Mouse (Mus musculus) MEL (cell line): ENCODE data around the gene Wdr34. TPM values are rescaled to one million over a fixed set of nuclear protein-coding genes. Genes with fewer than 3 reads are reported as not detected.

Experiments
- DNase-seq: peaks from one replicate; pipeline ENCODE4 v3.0.0; 2011; ENCODE audit warnings: low read depth, low spot score
- H3K27ac ChIP-seq: 2 replicates; pipeline ENCODE4 v1.5.1; 2012; ENCODE audit warnings: low read depth, mild to moderate bottlenecking, control low read depth, low read length, moderate library complexity; ENCODE audit not compliant: control insufficient read depth
- H3K27me3 ChIP-seq, 2 experiments: fragments of 150-350 bp in 1 of 2; sonication (generic) in 1 of 2; 2 replicates each; pipeline ENCODE4 v1.6.1; 2012; ENCODE audit warnings: low read length in 2 of 2, mild to moderate bottlenecking in 2 of 2, improper control_type of control experiment in 1 of 2, moderate library complexity in 1 of 2; ENCODE audit not compliant: insufficient read depth in 2 of 2, control insufficient read depth in 1 of 2
- H3K36me3 ChIP-seq, 2 experiments: 2 replicates each; pipeline ENCODE4 v1.6.1; 2012 to 2014; ENCODE audit warnings: low read length in 2 of 2, improper control_type of control experiment in 1 of 2, inconsistent platforms in 1 of 2, mild to moderate bottlenecking in 1 of 2; ENCODE audit not compliant: insufficient read depth in 2 of 2, control insufficient read depth in 1 of 2
- H3K4me1 ChIP-seq, 2 experiments: fragments of 150-350 bp in 1 of 2; sonication (generic) in 1 of 2; 2 replicates each; pipeline ENCODE4 v1.6.1; 2012; ENCODE audit warnings: low read length in 2 of 2, improper control_type of control experiment in 1 of 2, mild to moderate bottlenecking in 1 of 2; ENCODE audit not compliant: insufficient read depth in 2 of 2, control insufficient read depth in 1 of 2
- H3K4me3 ChIP-seq, 2 experiments: fragments of 150-350 bp in 1 of 2; sonication (generic) in 1 of 2; 2 replicates each; pipeline ENCODE4 v1.5.1; 2012; ENCODE audit warnings: low read depth in 2 of 2, low read length in 2 of 2, mild to moderate bottlenecking in 2 of 2, moderate library complexity in 2 of 2, control low read depth in 1 of 2, improper control_type of control experiment in 1 of 2; ENCODE audit not compliant: control insufficient read depth in 1 of 2, insufficient read depth in 1 of 2
- H3K79me2 ChIP-seq: 2 replicates; pipeline ENCODE4 v1.6.1; 2012; ENCODE audit warnings: mild to moderate bottlenecking, low read length, moderate library complexity; ENCODE audit not compliant: control insufficient read depth, poor library complexity, insufficient read depth
- H3K9ac ChIP-seq: 2 replicates; pipeline ENCODE4 v1.6.1; 2012; ENCODE audit warnings: low read depth, mild to moderate bottlenecking, control low read depth, low read length, moderate library complexity; ENCODE audit not compliant: control insufficient read depth, poor library complexity, severe bottlenecking
- H3K9me3 ChIP-seq: fragments of 150-350 bp; sonication (generic); replicated peaks from 2 replicates; pipeline ENCODE4 v1.6.1; 2012; ENCODE audit warnings: mild to moderate bottlenecking, low read length, improper control_type of control experiment, moderate library complexity; ENCODE audit not compliant: insufficient read depth
- BHLHE40 ChIP-seq: IDR thresholded peaks from 2 replicates; pipeline ENCODE4 v1.6.1; 2012; ENCODE audit warnings: low read depth, mild to moderate bottlenecking, inconsistent platforms, low read length, improper control_type of control experiment, borderline replicate concordance
- CHD2 ChIP-seq: IDR thresholded peaks from 2 replicates; pipeline ENCODE4 v1.6.1; 2011; ENCODE audit warnings: low read length, improper control_type of control experiment
- ELF1 ChIP-seq: IDR thresholded peaks from 2 replicates; pipeline ENCODE4 v1.6.1; 2014; ENCODE audit warnings: low read depth, mild to moderate bottlenecking, inconsistent platforms, low read length, improper control_type of control experiment, moderate library complexity
- EP300 ChIP-seq, 2 experiments: IDR thresholded peaks; 2 replicates each; pipeline ENCODE4 v1.6.1; 2011; ENCODE audit warnings: improper control_type of control experiment in 2 of 2, low read length in 2 of 2, low read depth in 1 of 2, mild to moderate bottlenecking in 1 of 2
- ETS1 ChIP-seq: IDR thresholded peaks from 2 replicates; pipeline ENCODE4 v1.6.1; 2012; ENCODE audit warnings: low read depth, mild to moderate bottlenecking, inconsistent platforms, low read length, improper control_type of control experiment, moderate library complexity
- GABPA ChIP-seq: IDR thresholded peaks from 2 replicates; pipeline ENCODE4 v1.6.1; 2012; ENCODE audit warnings: low read depth, mild to moderate bottlenecking, inconsistent platforms, low read length, improper control_type of control experiment, moderate library complexity
- GATA1 ChIP-seq: IDR thresholded peaks from 2 replicates; pipeline ENCODE4 v1.6.1; 2011; ENCODE audit warnings: low read depth, low read length, improper control_type of control experiment
- JUND ChIP-seq: IDR thresholded peaks from 2 replicates; pipeline ENCODE4 v1.6.1; 2011; ENCODE audit warnings: low read depth, mild to moderate bottlenecking, improper control_type of control experiment, low read length
- KAT2A ChIP-seq: conservative IDR thresholded peaks from 2 replicates; pipeline ENCODE4 v1.6.1; 2012; ENCODE audit warnings: low read depth, low read length, improper control_type of control experiment, inconsistent platforms
- MAX ChIP-seq: IDR thresholded peaks from 2 replicates; pipeline ENCODE4 v1.6.1; 2011; ENCODE audit warnings: low read length, improper control_type of control experiment
- MAZ ChIP-seq: IDR thresholded peaks from 2 replicates; pipeline ENCODE4 v1.6.1; 2012; ENCODE audit warnings: low read depth, mild to moderate bottlenecking, inconsistent platforms, low read length, improper control_type of control experiment
- MEF2A ChIP-seq: IDR thresholded peaks from 2 replicates; pipeline ENCODE4 v1.6.1; 2014; ENCODE audit warnings: low read depth, mild to moderate bottlenecking, inconsistent platforms, low read length, improper control_type of control experiment; ENCODE audit not compliant: poor library complexity, insufficient replicate concordance, severe bottlenecking; ENCODE audit errors: extremely low read depth
- MXI1 ChIP-seq: IDR thresholded peaks from 2 replicates; pipeline ENCODE4 v1.6.1; 2011; ENCODE audit warnings: mild to moderate bottlenecking, low read depth, low read length, improper control_type of control experiment
- MYB ChIP-seq: IDR thresholded peaks from 2 replicates; pipeline ENCODE4 v1.6.1; 2011; ENCODE audit warnings: mild to moderate bottlenecking, low read depth, low read length, improper control_type of control experiment
- MYC ChIP-seq: IDR thresholded peaks from 2 replicates; pipeline ENCODE4 v1.6.1; 2011; ENCODE audit warnings: low read depth, mild to moderate bottlenecking, low read length, improper control_type of control experiment, moderate library complexity
- NELFE ChIP-seq: IDR thresholded peaks from 2 replicates; pipeline ENCODE4 v1.6.1; 2011; ENCODE audit warnings: low read depth, low read length, improper control_type of control experiment
- POLR2A ChIP-seq, 2 experiments: IDR thresholded peaks; 2 replicates each; pipeline ENCODE4 v1.6.1; 2011 to 2012; ENCODE audit warnings: low read length in 2 of 2, mild to moderate bottlenecking in 2 of 2, control low read depth in 1 of 2, improper control_type of control experiment in 1 of 2, low read depth in 1 of 2, moderate library complexity in 1 of 2; ENCODE audit not compliant: control insufficient read depth in 1 of 2, insufficient read depth in 1 of 2, poor library complexity in 1 of 2
- POLR2AphosphoS2 ChIP-seq: IDR thresholded peaks from 2 replicates; pipeline ENCODE4 v1.6.1; 2011; ENCODE audit warnings: low read length, improper control_type of control experiment
- POLR2AphosphoS5 ChIP-seq: IDR thresholded peaks from 2 replicates; pipeline ENCODE4 v1.6.1; 2012; ENCODE audit warnings: low read depth, borderline replicate concordance, mild to moderate bottlenecking, inconsistent platforms, low read length, moderate library complexity, mixed read lengths
- RCOR1 ChIP-seq: IDR thresholded peaks from 2 replicates; pipeline ENCODE4 v1.6.1; 2012; ENCODE audit warnings: low read depth, mild to moderate bottlenecking, inconsistent platforms, low read length, improper control_type of control experiment
- SIN3A ChIP-seq: IDR thresholded peaks from 2 replicates; pipeline ENCODE4 v1.6.1; 2012; ENCODE audit warnings: low read length, improper control_type of control experiment, inconsistent platforms
- TAL1 ChIP-seq: IDR thresholded peaks from 2 replicates; pipeline ENCODE4 v1.6.1; 2012; ENCODE audit warnings: mild to moderate bottlenecking, inconsistent platforms, low read length, moderate library complexity, mixed read lengths
- TBP ChIP-seq: IDR thresholded peaks from 2 replicates; pipeline ENCODE4 v1.8.0; 2011; ENCODE audit warnings: low read depth, low read length, improper control_type of control experiment
- TCF12 ChIP-seq: IDR thresholded peaks from 2 replicates; pipeline ENCODE4 v1.6.1; 2014; ENCODE audit warnings: low read depth, mild to moderate bottlenecking, inconsistent platforms, low read length, improper control_type of control experiment, moderate library complexity
- UBTF ChIP-seq: IDR thresholded peaks from 2 replicates; pipeline ENCODE4 v1.6.1; 2012; ENCODE audit warnings: low read depth, mild to moderate bottlenecking, inconsistent platforms, low read length, improper control_type of control experiment, moderate library complexity, borderline replicate concordance; ENCODE audit not compliant: insufficient read depth
- USF2 ChIP-seq, 2 experiments: IDR thresholded peaks; 2 replicates each; pipeline ENCODE4 v1.6.1; 2011 to 2012; ENCODE audit warnings: improper control_type of control experiment in 2 of 2, low read length in 2 of 2, borderline replicate concordance in 1 of 2, inconsistent platforms in 1 of 2, low read depth in 1 of 2, mild to moderate bottlenecking in 1 of 2; ENCODE audit not compliant: insufficient read depth in 1 of 2
- ZC3H11A ChIP-seq: IDR thresholded peaks from 2 replicates; pipeline ENCODE4 v1.6.1; 2012; ENCODE audit warnings: low read depth, mild to moderate bottlenecking, inconsistent platforms, low read length, improper control_type of control experiment
- ZMIZ1 ChIP-seq: IDR thresholded peaks from 2 replicates; pipeline ENCODE4 v1.6.1; 2012; ENCODE audit warnings: low read depth, mild to moderate bottlenecking, inconsistent platforms, low read length, improper control_type of control experiment, moderate library complexity
- polyA plus RNA-seq, 2 experiments: library from polyadenylated mRNA; stranded (reverse) in 1 of 2; unstranded in 1 of 2; fragments of >175 nt in 1 of 2; fragments of >200 nt in 1 of 2; gene quantifications; 2 replicates each; pipeline versions ENCODE4 v1.2.1 to v1.2.4; 2012; ENCODE audit warnings: low replicate concordance in 2 of 2, low read depth in 1 of 2; ENCODE audit not compliant: insufficient read length in 2 of 2, insufficient read depth in 1 of 2, missing spikeins in 1 of 2
- total RNA-seq: library from RNA; depleted of rRNA; stranded (reverse); fragments of 300-350 nt; gene quantifications from 2 replicates; pipeline ENCODE4 v1.2.3, GENCODE M21; 2012

Wdr34 gene
- total and polyA plus RNA-seq, 3 experiments, result 49.3 to 78.3 TPM; not detected in 1

DNA sequence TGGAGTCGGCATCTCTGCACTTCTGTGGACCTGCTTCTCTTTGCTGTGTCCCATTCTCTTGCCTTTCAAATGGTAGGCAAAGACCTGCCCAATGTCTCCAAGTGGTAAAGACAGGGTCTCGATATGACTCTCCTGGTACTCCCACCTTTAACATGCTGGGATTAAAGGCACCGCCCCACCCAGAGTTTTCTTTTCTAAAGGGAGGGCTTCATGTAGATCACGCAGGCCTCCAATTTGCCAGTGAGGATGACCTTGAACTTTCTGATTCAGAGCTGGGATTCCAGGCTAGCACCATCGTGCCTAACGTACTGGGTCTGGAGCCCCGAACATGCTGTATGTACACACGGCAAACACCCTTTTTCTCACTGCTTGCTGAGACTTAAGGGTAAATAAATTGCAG, 14.6 kb upstream of the Wdr34 start:
- H3K79me2 ChIP-seq, result peaks cover 63% of the 10 kb centered on the region
- H3K27me3 ChIP-seq, result no peaks in the 10 kb centered on the region
- H3K4me3 ChIP-seq, result peak overlapping the region; percentile 86 to 94
- H3K27ac ChIP-seq, result peak overlapping the region; percentile 97
- no peak for DNase-seq
- peaks cover 5 to 10% of the 10 kb centered on the region in 2 experiments; a peak in 3 of 4 replicates for H3K4me1 ChIP-seq
- peaks cover 7 to 20% of the 10 kb centered on the region in 2 experiments for H3K36me3 ChIP-seq
- 0 out of 2 replicates have a peak, but pooled peaks have one; percentile 8 for TF ChIP-seq UBTF
- TF ChIP-seq TBP, result no peak
- TF ChIP-seq CHD2, result no peak
- 0 out of 2 replicates have a peak, but pooled peaks have one; percentile 40 for TF ChIP-seq MAZ
- H3K9ac ChIP-seq, result peak overlapping the region; percentile 99
- H3K9me3 ChIP-seq, result no peaks in the 10 kb centered on the region

DNA sequence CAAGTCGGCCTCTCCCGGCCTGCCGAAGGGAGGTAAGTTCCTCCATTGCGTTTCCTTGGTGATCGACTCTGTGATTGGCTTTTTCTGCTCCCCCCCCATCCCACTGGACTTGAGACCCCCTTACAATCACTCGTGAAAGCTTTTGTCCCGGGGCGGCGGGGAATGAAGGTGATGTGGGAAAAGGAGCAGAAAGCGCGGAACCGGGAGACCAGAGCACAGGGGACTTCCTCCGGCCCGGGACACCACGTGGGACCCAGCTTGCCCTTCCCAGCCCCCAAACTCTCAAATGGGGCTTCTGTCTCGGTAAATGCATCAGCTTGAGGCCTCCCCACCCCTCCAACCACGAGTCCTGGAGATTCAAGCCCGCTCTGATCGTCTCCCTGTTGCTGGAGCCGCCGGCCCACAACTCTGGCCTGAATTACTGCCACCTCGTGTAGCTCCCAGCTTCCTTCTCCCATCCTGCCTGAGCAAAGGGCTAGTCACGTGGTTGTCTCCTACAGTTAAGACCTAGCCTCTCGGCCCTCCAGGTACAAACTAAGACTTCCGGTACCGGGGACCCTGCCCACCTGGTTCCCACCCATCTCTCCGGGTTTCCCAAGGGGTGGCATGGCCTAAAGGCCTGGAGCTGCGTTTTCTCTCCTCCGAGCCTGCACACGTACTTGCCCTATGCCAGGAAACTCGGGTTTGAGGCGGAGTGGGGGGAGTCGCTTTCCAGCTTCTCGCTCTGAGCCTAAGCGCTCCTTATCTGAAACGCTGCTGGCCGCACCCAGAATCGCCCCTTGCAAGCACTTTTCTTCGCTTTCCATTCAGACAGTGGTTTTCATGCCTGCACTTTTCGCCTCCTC, 13.8 kb upstream of the Wdr34 start:
- Histone ChIP-seq H3K4me3 (peak overlapping the region; percentile 86 to 94), H3K79me2 (peaks cover 56% of the 10 kb centered on the region), H3K36me3 (peaks cover 0 to 15% of the 10 kb centered on the region in 2 experiments; a peak in 3 of 4 replicates), H3K9ac (peak overlapping the region; percentile 99), H3K9me3 (no peaks in the 10 kb centered on the region), H3K27me3 (no peaks in the 10 kb centered on the region), H3K4me1 (peaks cover 3 to 9% of the 10 kb centered on the region in 2 experiments; a peak in 3 of 4 replicates), H3K27ac (peak overlapping the region; percentile 97)
- peak; percentile 92 for DNase-seq
- TF ChIP-seq ZC3H11A (no peak; the same call in 1 of the 2 replicates), TBP (peak; percentile 81), POLR2AphosphoS5 (peak; percentile 8; the same call in 1 of the 2 replicates), TAL1 (no peak), NELFE (peak; percentile 69), MEF2A (no peak), GATA1 (peak; percentile 64), KAT2A (peak; percentile 50), MYB (0 out of 2 replicates have a peak, but pooled peaks have one; percentile 14), ELF1 (peak; percentile 71), MAX (peak; percentile 98), USF2 (IDR thresholded peaks at IDR 0.05; ENCODE audit: borderline replicate concordance in 1 of 2, insufficient read depth in 1 of 2, low read depth in 1 of 2, low read length in 2 of 2) (peak; percentile 19 to 54; a peak in 2 of 4 replicates), MYC (peak; percentile 98), EP300 (IDR thresholded peaks at IDR 0.05; ENCODE audit: low read depth in 1 of 2, low read length in 2 of 2) (peak; percentile 38 to 47), JUND (no peak), TCF12 (peak; percentile 51), UBTF (0 out of 2 replicates have a peak, but pooled peaks have one; percentile 12), GABPA (no peak), BHLHE40 (0 out of 2 replicates have a peak, but pooled peaks have one; percentile 7), MXI1 (peak; percentile 97), POLR2A (IDR thresholded peaks at IDR 0.05; ENCODE audit: control insufficient read depth in 1 of 2, insufficient read depth in 1 of 2, low read depth in 1 of 2, low read length in 2 of 2, poor library complexity in 1 of 2) (peak; percentile 47 to 86), POLR2AphosphoS2 (peak; percentile 82), ZMIZ1 (no peak; the same call in none of the 2 replicates), RCOR1 (peak; percentile 62; the same call in 1 of the 2 replicates), SIN3A (peak; percentile 87), ETS1 (peak; percentile 48)
